9 mouse cellular contexts compared by ENCODE assay signal in the genomic region with DNA sequence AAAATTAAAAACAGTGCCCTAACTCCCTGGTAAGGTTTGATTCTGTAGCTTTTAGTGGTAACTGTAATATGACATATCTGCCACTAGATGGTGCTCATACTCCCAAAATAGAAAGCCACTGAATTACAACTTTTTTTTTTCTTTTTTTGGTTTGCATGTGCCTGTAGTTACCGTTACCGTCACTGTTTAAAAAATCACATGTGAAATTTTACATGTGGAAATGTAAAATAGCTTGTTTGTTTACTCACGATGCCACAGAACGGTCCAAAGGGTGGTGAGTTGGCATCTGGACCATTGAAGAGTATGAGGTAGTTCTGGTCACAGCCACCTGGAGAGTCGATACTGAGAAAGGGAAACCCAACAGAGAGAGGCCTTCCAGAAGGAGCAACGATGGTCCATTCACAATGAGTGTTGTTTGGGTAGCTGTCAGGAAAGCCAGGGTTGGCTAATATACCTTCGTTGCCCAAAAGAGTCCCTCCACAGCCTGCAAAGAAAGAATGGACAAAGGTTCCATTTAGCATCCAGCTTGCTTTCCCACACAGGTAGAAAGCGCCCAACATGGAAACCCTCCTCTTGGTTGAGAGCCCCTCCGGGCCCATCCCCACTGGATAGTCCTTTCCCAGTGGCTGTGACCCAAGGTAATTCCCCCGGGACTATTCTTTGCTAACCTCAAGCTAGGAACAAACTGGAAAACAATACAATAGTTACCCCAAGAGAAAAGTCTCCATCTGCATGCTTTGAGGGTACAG. TPM values are rescaled to one million over a fixed set of nuclear protein-coding genes. Genes with fewer than 3 reads are reported as not detected.
DNase-seq lines count a peak whose midpoint lies in the region; ATAC-seq lines count a peak whose summit lies in the region.
"Had no signal": no experiment of that assay in that cellular context is flagged by ENCODE, and none has a peak within 500 bp of the region (broad histone marks: within the 10 kb centered on the region; RNA-seq: fewer than 3 reads in every experiment).

No protein-coding gene starts in this region.

- DNase-seq in frontal cortex, postnatal 36 days (ENCODE audit: low spot score in 2 of 2) = no peak
- peak; percentile 51 for DNase-seq in thymus, postnatal 0 days (ENCODE audit: low spot score)
- DNase-seq in thymus, adult 18-20 months = no peak
- peak; percentile 77 for DNase-seq in hindbrain, embryonic 14.5 days (ENCODE audit: low spot score)
- DNase-seq in retina, postnatal 1 day = peak; percentile 48
- no peak for DNase-seq in cerebellum, postnatal 25 days
- DNase-seq in kidney, adult 8-10 months = no peak

- H3K4me2 ChIP-seq in hindbrain, embryonic 14.5 days (replicated peaks) = no peak overlapping the region
- H3K4me2 ChIP-seq: limb, embryonic 15.5 days had no signal

- no peak overlapping the region for H3K4me3 ChIP-seq in hindbrain, embryonic 14.5 days (replicated peaks; ENCODE audit: low read length)
- H3K4me3 ChIP-seq: limb, embryonic 15.5 days had no signal

- WGBS in hindbrain, embryonic 14.5 days = 55% methylated on average over 10 of the region's 10 CpGs

- no peaks in the 10 kb centered on the region for H3K27me3 ChIP-seq in hindbrain, embryonic 14.5 days (ENCODE audit: control insufficient read depth, insufficient read depth, low read length)
- H3K27me3 ChIP-seq: limb, embryonic 15.5 days had no signal

- no peaks in the 10 kb centered on the region for H3K4me1 ChIP-seq in hindbrain, embryonic 14.5 days (replicated peaks; ENCODE audit: control insufficient read depth, insufficient read depth, low read length)
- H3K4me1 ChIP-seq: limb, embryonic 15.5 days had no signal

- no peak overlapping the region for H3K27ac ChIP-seq in hindbrain, embryonic 14.5 days
- H3K27ac ChIP-seq: limb, embryonic 15.5 days had no signal

- H3K36me3 ChIP-seq in hindbrain, embryonic 14.5 days (replicated peaks; ENCODE audit: control insufficient read depth, insufficient read depth) = no peaks in the 10 kb centered on the region
- H3K36me3 ChIP-seq: limb, embryonic 15.5 days had no signal

- H3K9ac ChIP-seq in hindbrain, embryonic 14.5 days = no peak overlapping the region
- H3K9ac ChIP-seq: limb, embryonic 15.5 days had no signal

- H3K9me3 ChIP-seq in hindbrain, embryonic 14.5 days (ENCODE audit: control insufficient read depth, low read length) = no peaks in the 10 kb centered on the region
- H3K9me3 ChIP-seq: limb, embryonic 15.5 days had no signal

- peak; percentile 51; the same call in 1 of the 2 replicates for ATAC-seq in frontal cortex, adult (ENCODE audit: low TSS enrichment)
- peak; percentile 33; the same call in 1 of the 2 replicates for ATAC-seq in hindbrain, embryonic 14.5 days (ENCODE audit: low FRiP score)

RNA-seq across cellular contexts. Expression of gene Rsu1, which starts 7.1 kb away (rescaled TPM):
- polyA plus RNA-seq in thymus, postnatal 0 days (2015; fragmentation: Nextera tagmentation; extraction: Ambion mirVana) = 57.6 and 69.2 TPM in 2 replicates
- 75.7 and 85.6 TPM in 2 replicates for polyA plus RNA-seq in hindbrain, embryonic 14.5 days (2014; fragmentation: Nextera tagmentation; extraction: Ambion mirVana)

Comparison
In these comparisons a context has a peak if more than half of its experiments do, and no peak if none do; other contexts are left out.
1. DNase-seq: peak in thymus, postnatal 0 days (single experiment), hindbrain, embryonic 14.5 days (single experiment) and retina, postnatal 1 day (single experiment); none in frontal cortex, postnatal 36 days (0 of 2), thymus, adult 18-20 months (0 of 2), cerebellum, postnatal 25 days (0 of 2) and kidney, adult 8-10 months (0 of 2).